Mouse (Mus musculus): Measurements from ENCODE around the gene Plod3.

Plod3 gene

GRCm38 (mm10) chr5:136965210-136965609 is 21.6 kb upstream of the Plod3 start:
- DNase-seq, result no peak

GRCm38 (mm10) chr5:136965686-136966085 is 21.1 kb upstream of the Plod3 start:
- DNase-seq, result peak; percentile 47 to 54

- DNase-seq, result peak; percentile 64 to 79
These were observed 20.5 kb upstream of the Plod3 start, which contains the start of gene Cldn15 for GRCm38 (mm10) chr5:136966331-136966730. Cldn15 (plus strand) TSS chr5:136966616.

GRCm38 (mm10) chr5:136966861-136967455 is 19.9 kb upstream of the Plod3 start:
- peak in 1 of 2 experiments; percentile 46 for DNase-seq

- peak; percentile 84 to 87 for DNase-seq
These were observed 19.2 kb upstream of the Plod3 start for GRCm38 (mm10) chr5:136967592-136967991.

GRCm38 (mm10) chr5:136970703-136971102 is 16.1 kb upstream of the Plod3 start:
- peak; percentile 78 to 85 for DNase-seq

GRCm38 (mm10) chr5:136973670-136974069 is 13.1 kb upstream of the Plod3 start:
- no peak for DNase-seq

GRCm38 (mm10) chr5:136977769-136978168 is 9.1 kb upstream of the Plod3 start:
- no peak for DNase-seq

GRCm38 (mm10) chr5:136979762-136980161 is 7.1 kb upstream of the Plod3 start:
- DNase-seq, result no peak

- no peak for DNase-seq
These were observed 5.8 kb upstream of the Plod3 start for GRCm38 (mm10) chr5:136980974-136981373.

- DNase-seq, result peak in 1 of 2 experiments; percentile 50
These were observed 4.4 kb upstream of the Plod3 start for GRCm38 (mm10) chr5:136982338-136982930.

- no peak for DNase-seq
These were observed 2.0 kb upstream of the Plod3 start for GRCm38 (mm10) chr5:136984828-136985227.

- DNase-seq, result peak; percentile 77 to 79
These were observed 517 bp downstream of the Plod3 start for GRCm38 (mm10) chr5:136987138-136987933.

- no peak for DNase-seq
These were observed 1.1 kb downstream of the Plod3 start, which contains the start of gene Znhit1 for GRCm38 (mm10) chr5:136987934-136988271. Znhit1 (minus strand) TSS chr5:136988021.

- DNase-seq, result no peak
These were observed 1.6 kb downstream of the Plod3 start for GRCm38 (mm10) chr5:136988420-136988819.

GRCm38 (mm10) chr5:136989801-136990200 is 3.0 kb downstream of the Plod3 start:
- no peak for DNase-seq

- DNase-seq, result no peak
These were observed 12.6 kb downstream of the Plod3 start for GRCm38 (mm10) chr5:136999449-136999848.

- DNase-seq, result no peak
These were observed 13.8 kb downstream of the Plod3 start for GRCm38 (mm10) chr5:137000612-137001011.

GRCm38 (mm10) chr5:137007276-137007675 is 20.5 kb downstream of the Plod3 start:
- DNase-seq, result no peak

- DNase-seq, result peak in 1 of 2 experiments; percentile 75
These were observed 23.2 kb downstream of the Plod3 start for GRCm38 (mm10) chr5:137009988-137010387.

GRCm38 (mm10) chr5:137012401-137012950 is 25.7 kb downstream of the Plod3 start:
- no peak for DNase-seq

GRCm38 (mm10) chr5:137015913-137016312 is 29.1 kb downstream of the Plod3 start:
- no peak for DNase-seq

- DNase-seq, result no peak
These were observed 37.5 kb downstream of the Plod3 start for GRCm38 (mm10) chr5:137024318-137024717.

- DNase-seq, result peak; percentile 27 to 70
These were observed 38.3 kb downstream of the Plod3 start for GRCm38 (mm10) chr5:137025132-137025531.

Data from kidney, adult 8-10 months (tissue).